Mouse (Mus musculus): ENCODE data around the gene Catspere2. TPM values are rescaled to one million over a fixed set of nuclear protein-coding genes. Genes with fewer than 3 reads are reported as not detected.

Catspere2 gene
- polyA plus RNA-seq, 1 experiment from 2014 or later, result 0.29 TPM

DNA sequence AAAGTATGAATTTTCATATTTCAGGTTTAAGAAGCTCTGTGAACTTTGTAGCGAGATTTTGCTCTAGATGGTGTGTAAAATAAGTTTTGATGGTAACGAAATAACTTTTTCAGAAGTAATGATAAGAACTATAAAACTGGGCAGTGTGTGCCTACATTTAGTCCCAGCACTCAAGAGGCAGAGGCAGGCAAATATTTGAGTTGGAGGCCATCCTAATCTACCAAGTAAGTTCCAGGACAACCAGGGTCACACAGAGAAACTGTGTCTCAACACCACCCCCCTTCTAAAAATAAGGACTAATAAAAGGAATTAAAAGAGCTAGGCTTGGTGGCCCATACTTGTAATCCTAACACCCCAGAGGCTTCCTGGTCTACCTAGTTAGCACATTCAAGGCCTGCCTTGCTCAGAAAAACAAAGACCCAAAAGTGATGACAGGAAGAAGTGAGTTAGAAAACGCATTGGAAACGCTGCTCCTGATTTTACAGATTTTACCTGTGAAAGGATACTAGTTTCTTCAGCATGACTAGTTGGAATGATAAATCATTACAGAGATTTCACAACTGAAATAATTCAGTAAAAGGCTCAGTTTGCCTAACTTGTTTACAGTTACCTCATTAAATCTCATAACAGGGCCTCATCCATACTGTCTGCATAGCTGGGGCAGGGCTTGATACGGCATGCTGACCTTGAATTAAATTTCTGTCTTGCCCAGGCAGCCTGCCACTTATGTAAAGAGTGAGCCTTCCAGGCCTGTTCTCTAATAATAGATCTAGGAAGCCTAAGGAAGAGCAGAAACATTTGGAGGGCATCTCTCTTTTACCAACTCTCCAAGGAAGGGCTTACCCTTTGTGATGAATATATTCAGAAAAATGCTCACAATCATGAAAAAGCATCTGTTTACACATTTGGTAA lies 236.2 kb downstream of the Catspere2 start:
- H3K4me3 ChIP-seq, result no peak overlapping the region
- peaks cover 3% of the 10 kb centered on the region for H3K9me3 ChIP-seq (replicated peaks)
- peaks cover 7% of the 10 kb centered on the region for H3K36me3 ChIP-seq
- WGBS, result 55% methylated on average over 5 of the region's 5 CpGs
- H3K9ac ChIP-seq, result no peak overlapping the region
- peaks cover 8% of the 10 kb centered on the region for H3K4me1 ChIP-seq (replicated peaks)
- no peaks in the 10 kb centered on the region for H3K27me3 ChIP-seq (replicated peaks)
- 0 out of 2 replicates have a peak overlapping the region, but pooled peaks have one; percentile 13 for H3K4me2 ChIP-seq
- H3K27ac ChIP-seq (ENCODE audit: poor library complexity, severe bottlenecking), result peak overlapping the region; percentile 97
- no peak for ATAC-seq (ENCODE audit: insufficient number of reproducible peaks, low FRiP score)

Other genes with a start within 250 kb of the Catspere2 start
- gene Adss, start 186.9 kb upstream of the Catspere2 start, polyA plus RNA-seq (2016; fragmentation: Nextera tagmentation; extraction: Ambion mirVana), result 30.6 and 30.8 TPM in 2 replicates
- gene Desi2, start 204.0 kb downstream of the Catspere2 start, polyA plus RNA-seq (2016; fragmentation: Nextera tagmentation; extraction: Ambion mirVana), result 29.9 and 30.0 TPM in 2 replicates